Mouse (Mus musculus) common myeloid progenitor, adult 5-6 weeks (primary cell): ENCODE measurements around the gene Ptges3. TPM values are rescaled to one million over a fixed set of nuclear protein-coding genes. Genes with fewer than 3 reads are reported as not detected.
"Not testable (repeated sequence)": the region's sequence is repeated elsewhere in the genome, so short reads cannot be mapped to it uniquely, and the experiment has no call there.

Experiments used
- ATAC-seq: replicated peaks from 2 replicates; pipeline ENCODE4 v1.8.0; 2016; ENCODE audit warnings: low read depth, mild to moderate bottlenecking, moderate TSS enrichment, inconsistent platforms; ENCODE audit not compliant: poor library complexity, severe bottlenecking
- total RNA-seq: library from RNA; stranded (forward); fragments of 200-1000, 187-1606 nt; gene quantifications from 2 replicates; pipeline ENCODE4 v1.2.3, GENCODE M21; 2017

Ptges3 gene
- 326 and 357 TPM in 2 replicates for total RNA-seq

- peak; percentile 81 for ATAC-seq
These were observed at the start of gene Ptges3 for GRCm38 (mm10) chr10:128058601-128059151. Gene Ptges3, plus strand, starts transcription at chr10:128058954.

- ATAC-seq: no peak
These were observed 49.0 kb upstream of the Ptges3 start for GRCm38 (mm10) chr10:128009735-128010134.

- ATAC-seq: peak; percentile 99
These were observed 43.5 kb upstream of the Ptges3 start, which contains the start of gene Prim1 for GRCm38 (mm10) chr10:128015068-128015934. Gene Prim1, plus strand, starts transcription at chr10:128015168.

GRCm38 (mm10) chr10:128022196-128022595, 36.6 kb upstream of the Ptges3 start:
- no peak for ATAC-seq

GRCm38 (mm10) chr10:128023496-128023895, 35.3 kb upstream of the Ptges3 start:
- ATAC-seq: no peak

- ATAC-seq: no peak
These were observed 28.8 kb upstream of the Ptges3 start for GRCm38 (mm10) chr10:128029931-128030330.

- ATAC-seq: no peak
These were observed 27.9 kb upstream of the Ptges3 start for GRCm38 (mm10) chr10:128030860-128031259.

GRCm38 (mm10) chr10:128036746-128037425, 21.9 kb upstream of the Ptges3 start:
- peak; percentile 23; the same call in 1 of the 2 replicates for ATAC-seq

- ATAC-seq: no peak
These were observed 20.8 kb upstream of the Ptges3 start for GRCm38 (mm10) chr10:128037921-128038320.

- no peak for ATAC-seq
These were observed 19.6 kb upstream of the Ptges3 start for GRCm38 (mm10) chr10:128039167-128039566.

GRCm38 (mm10) chr10:128039858-128040257, 18.9 kb upstream of the Ptges3 start:
- no peak for ATAC-seq

GRCm38 (mm10) chr10:128040293-128040692, 18.5 kb upstream of the Ptges3 start:
- no peak for ATAC-seq

- ATAC-seq: no peak
These were observed 17.1 kb upstream of the Ptges3 start for GRCm38 (mm10) chr10:128041636-128042035.

GRCm38 (mm10) chr10:128042466-128042865, 16.3 kb upstream of the Ptges3 start:
- no peak for ATAC-seq

GRCm38 (mm10) chr10:128043041-128043835, 15.5 kb upstream of the Ptges3 start:
- no peak for ATAC-seq

GRCm38 (mm10) chr10:128048157-128048556, 10.6 kb upstream of the Ptges3 start:
- ATAC-seq: no peak

GRCm38 (mm10) chr10:128049741-128050140, 9.0 kb upstream of the Ptges3 start:
- ATAC-seq: no peak

GRCm38 (mm10) chr10:128050355-128050754, 8.4 kb upstream of the Ptges3 start:
- ATAC-seq: no peak

- no peak for ATAC-seq
These were observed 7.2 kb upstream of the Ptges3 start for GRCm38 (mm10) chr10:128051589-128051988.

- not testable (repeated sequence) for ATAC-seq
These were observed 6.6 kb upstream of the Ptges3 start for GRCm38 (mm10) chr10:128052136-128052535.
